Mouse (Mus musculus) bone marrow, adult 2 months (tissue): Measurements from ENCODE around the gene Sarm1. TPM values are rescaled to one million over a fixed set of nuclear protein-coding genes. Genes with fewer than 3 reads are reported as not detected.

ENCODE experiments used
- H3K27ac ChIP-seq: fragments of 200-500 bp; 2 replicates; pipeline ENCODE4 v1.5.1; 2012; ENCODE audit warnings: low read depth, mild to moderate bottlenecking, control low read depth, inconsistent platforms, low read length; ENCODE audit not compliant: control insufficient read depth, poor library complexity, insufficient read depth
- H3K4me1 ChIP-seq: fragments of 200-500 bp; 2 replicates; pipeline ENCODE4 v1.6.1; 2011; ENCODE audit warnings: low read length; ENCODE audit not compliant: control insufficient read depth, insufficient read depth
- H3K4me3 ChIP-seq: fragments of 200-500 bp; replicated peaks from 2 replicates; pipeline ENCODE3; 2011; ENCODE audit warnings: mild to moderate bottlenecking, low read depth, low read length, control low read depth; ENCODE audit not compliant: control insufficient read depth
- CTCF ChIP-seq: fragments of 200-500 bp; IDR thresholded peaks from 2 replicates; pipeline ENCODE4 v1.5.1; 2011; ENCODE audit warnings: low read length, control low read depth; ENCODE audit not compliant: control insufficient read depth, insufficient read depth
- POLR2A ChIP-seq: fragments of 200-500 bp; IDR thresholded peaks from 2 replicates; pipeline ENCODE4 v1.6.1; 2011; ENCODE audit warnings: low read depth, mild to moderate bottlenecking, control low read depth, low read length, borderline replicate concordance; ENCODE audit not compliant: control insufficient read depth
- WGBS: fragments of 180-500 bp; shearing (Covaris S2); methylation state at CpG from one replicate; pipeline ENCODE4 v1.1.7; 2018; 5-methylcytosine and 5-hydroxymethylcytosine counted together
- polyA plus RNA-seq: library from polyadenylated mRNA; stranded (reverse); fragments of >200 nt; gene quantifications from 2 replicates; pipeline ENCODE4 v1.2.4, GENCODE M21; 2011; ENCODE audit warnings: low replicate concordance; ENCODE audit not compliant: missing spikeins, insufficient read depth, insufficient read length

The Sarm1 gene
- polyA plus RNA-seq, 1 experiment = not detected

DNA sequence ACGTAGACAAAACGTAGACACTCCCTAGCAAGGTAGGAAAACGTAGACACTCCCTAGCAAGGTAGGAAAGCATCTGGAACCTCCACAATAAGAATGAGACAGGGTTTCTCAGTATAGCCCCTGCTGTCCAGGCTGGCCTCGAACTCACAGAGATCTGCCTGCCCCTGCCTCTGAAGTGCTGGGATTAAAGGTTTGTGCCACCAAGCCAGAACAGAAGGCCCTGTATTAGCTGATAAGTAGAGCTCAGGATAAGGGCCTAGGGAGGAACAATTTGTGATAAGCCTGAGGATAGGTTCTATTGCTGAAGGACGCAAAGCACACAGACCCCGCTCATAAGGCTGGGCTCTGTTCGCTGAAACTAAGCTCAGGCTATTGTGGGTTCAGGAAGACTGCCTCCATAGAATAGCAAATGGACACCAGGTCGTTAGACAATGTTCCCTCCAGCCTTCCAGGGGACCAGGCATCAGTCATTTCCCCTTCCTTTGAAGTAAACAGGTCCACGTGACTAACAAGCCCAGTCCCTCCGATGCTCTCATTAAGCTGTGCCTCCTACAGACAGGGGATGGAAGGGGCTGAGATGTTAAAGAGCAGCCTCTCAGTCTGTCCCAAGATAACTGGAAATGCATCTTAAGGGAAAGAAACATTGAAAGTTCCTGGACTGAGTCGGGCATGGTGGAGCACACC is 67.2 kb downstream of the Sarm1 start:
- Histone ChIP-seq H3K4me1 (no peaks in the 10 kb centered on the region), H3K4me3 (no peak overlapping the region), H3K27ac (no peak overlapping the region)
- 59% methylated on average over 11 of the region's 11 CpGs for WGBS
- TF ChIP-seq POLR2A (no peak), CTCF (no peak)

DNA sequence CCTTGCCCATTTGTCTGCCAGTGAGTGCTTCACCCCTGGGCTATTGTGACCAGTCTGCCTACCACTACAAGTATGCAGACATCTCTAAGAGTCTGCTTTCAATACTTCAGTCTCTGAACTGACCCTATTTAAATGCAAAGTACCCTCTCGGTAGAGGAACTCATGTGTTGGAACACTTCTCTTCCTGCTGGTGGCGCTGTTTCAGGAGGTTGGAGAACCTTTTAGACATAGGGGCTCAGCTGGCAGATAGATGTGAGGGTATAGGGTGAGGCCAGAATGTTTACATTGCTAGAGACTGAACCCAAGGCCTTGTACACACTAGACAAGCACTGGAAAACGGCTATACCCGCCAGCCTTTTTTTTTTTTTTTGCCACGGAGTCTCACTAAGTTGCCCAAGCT is 69.2 kb downstream of the Sarm1 start:
- Histone ChIP-seq H3K4me1 (no peaks in the 10 kb centered on the region), H3K4me3 (no peak overlapping the region), H3K27ac (no peak overlapping the region)
- no peak for TF ChIP-seq POLR2A
- 79% methylated on average over 5 of the region's 5 CpGs for WGBS

DNA sequence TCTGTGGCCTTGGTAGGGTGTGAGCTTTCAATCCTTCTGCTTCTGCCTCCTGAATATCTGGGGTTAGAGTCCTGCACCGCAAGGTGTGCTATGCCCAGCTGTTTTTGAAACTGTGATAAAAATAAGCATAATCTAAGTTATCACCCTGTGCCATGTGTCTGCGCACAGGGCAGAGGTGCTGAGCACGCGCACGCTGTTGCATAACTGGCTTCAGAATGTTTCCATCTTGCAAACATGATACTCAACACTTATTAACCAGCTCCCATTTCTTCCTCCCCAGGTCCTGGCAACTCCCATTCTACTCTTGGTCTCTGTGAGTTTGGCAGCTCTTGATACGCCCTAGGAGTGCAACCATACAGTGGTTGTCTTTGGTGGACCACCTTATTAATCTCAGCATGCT is 69.9 kb downstream of the Sarm1 start:
- TF ChIP-seq POLR2A (no peak), CTCF (no peak)
- H3K4me1 ChIP-seq = no peaks in the 10 kb centered on the region
- H3K4me3 ChIP-seq = no peak overlapping the region
- WGBS = 81% methylated on average over 6 of the region's 6 CpGs
- no peak overlapping the region for H3K27ac ChIP-seq

DNA sequence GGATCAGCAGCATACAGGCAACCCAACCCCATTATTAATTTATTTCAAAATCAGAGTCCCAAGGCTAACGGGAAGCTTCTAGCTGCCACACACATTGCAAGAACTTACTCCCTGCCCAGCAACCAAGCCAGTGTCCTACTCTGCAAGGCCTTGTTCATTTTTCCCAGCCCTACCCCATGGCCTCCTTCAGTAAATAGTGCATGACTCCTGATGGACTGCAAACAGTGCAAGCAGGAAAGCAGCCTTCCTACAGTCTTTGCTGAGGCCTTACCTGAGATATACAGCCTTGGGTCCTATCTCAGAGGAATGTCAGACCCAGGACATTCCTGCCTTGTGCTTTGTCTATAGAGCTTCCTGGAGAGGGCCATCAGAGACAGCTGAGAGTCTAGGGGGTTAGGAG is 72.0 kb downstream of the Sarm1 start:
- Histone ChIP-seq H3K4me3 (no peak overlapping the region), H3K27ac (no peak overlapping the region), H3K4me1 (no peaks in the 10 kb centered on the region; the same call in 1 of the 2 replicates)
- 75% methylated on average over 1 of the region's 1 CpGs for WGBS
- no peak for TF ChIP-seq POLR2A
- no peak for TF ChIP-seq CTCF

GRCm38 (mm10) chr11:78424352-78424751 is 73.2 kb downstream of the Sarm1 start:
- 67% methylated on average over 2 of the region's 2 CpGs for WGBS
- Histone ChIP-seq H3K4me3 (no peak overlapping the region), H3K4me1 (no peaks in the 10 kb centered on the region; the same call in 1 of the 2 replicates), H3K27ac (no peak overlapping the region)
- TF ChIP-seq CTCF = no peak
- TF ChIP-seq POLR2A = no peak

Other genes with a start within 250 kb of the Sarm1 start
- gene 2610507B11Rik, start 236.0 kb downstream of the Sarm1 start, polyA plus RNA-seq = 25.9 and 50.3 TPM in 2 replicates
- 2.4 and 3.9 TPM in 2 replicates for gene BC030499, start 206.9 kb downstream of the Sarm1 start, polyA plus RNA-seq
- gene Spag5, start 196.2 kb downstream of the Sarm1 start, polyA plus RNA-seq = 70.4 and 91.6 TPM in 2 replicates
- 2.9 and 8.4 TPM in 2 replicates for gene Aldoc, start 174.8 kb downstream of the Sarm1 start, polyA plus RNA-seq
- gene Pigs, start 169.3 kb downstream of the Sarm1 start, polyA plus RNA-seq = 7.3 and 16.7 TPM in 2 replicates
- gene Unc119, start 154.3 kb downstream of the Sarm1 start, polyA plus RNA-seq = 35.6 and 71.9 TPM in 2 replicates
- not detected in 2 replicates for gene Foxn1, start 111.2 kb downstream of the Sarm1 start, polyA plus RNA-seq
- gene Slc13a2, start 75.5 kb downstream of the Sarm1 start, polyA plus RNA-seq = not detected in 2 replicates
- 1.6 TPM in 1 of 2 replicates, not detected in the other for gene Slc46a1, start 32.1 kb downstream of the Sarm1 start, polyA plus RNA-seq
- gene Vtn, start 1.3 kb upstream of the Sarm1 start, polyA plus RNA-seq = 6.2 and 19.7 TPM in 2 replicates
- gene Sebox, start 5.7 kb upstream of the Sarm1 start, polyA plus RNA-seq = not detected in 2 replicates
- 6.5 and 16.5 TPM in 2 replicates for gene Tmem199, start 14.4 kb upstream of the Sarm1 start, polyA plus RNA-seq
- gene Poldip2, start 14.4 kb upstream of the Sarm1 start, polyA plus RNA-seq = 14.2 and 19.0 TPM in 2 replicates
- gene Tnfaip1, start 38.6 kb upstream of the Sarm1 start, polyA plus RNA-seq = 5.4 and 11.7 TPM in 2 replicates
- gene Ift20, start 38.6 kb upstream of the Sarm1 start, polyA plus RNA-seq = 28.2 and 42.1 TPM in 2 replicates
- 16.1 and 27.3 TPM in 2 replicates for gene Tmem97, start 53.0 kb upstream of the Sarm1 start, polyA plus RNA-seq
- gene Nlk, start 199.6 kb upstream of the Sarm1 start, polyA plus RNA-seq = 18.1 and 44.6 TPM in 2 replicates